Mouse (Mus musculus) heart, adult 11 months (tissue): Measurements from ENCODE around the gene Clec9a.

Experiments
- DNase-seq: peaks from one replicate; pipeline ENCODE4 v3.0.0; 2022

Clec9a gene

DNA sequence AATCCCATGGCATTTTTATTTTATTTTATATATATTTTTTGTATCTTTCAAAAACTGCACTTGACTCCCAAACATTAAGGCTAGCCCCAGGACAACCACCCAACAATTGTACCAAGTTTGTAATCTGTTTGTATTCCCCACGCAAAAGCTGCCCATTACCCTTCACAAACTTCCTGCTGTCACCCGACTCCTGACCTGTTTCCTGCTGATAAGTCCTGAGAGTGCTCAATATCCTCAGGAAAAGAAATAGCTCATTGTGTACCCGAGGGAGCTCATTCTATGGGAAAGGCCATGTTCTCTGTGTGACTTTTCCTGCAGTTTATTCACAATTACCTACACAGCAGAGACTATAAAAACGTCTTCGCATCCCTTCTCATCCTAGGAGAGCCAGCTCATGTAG is 17.1 kb downstream of the Clec9a start:
- DNase-seq, result peak; percentile 98

DNA sequence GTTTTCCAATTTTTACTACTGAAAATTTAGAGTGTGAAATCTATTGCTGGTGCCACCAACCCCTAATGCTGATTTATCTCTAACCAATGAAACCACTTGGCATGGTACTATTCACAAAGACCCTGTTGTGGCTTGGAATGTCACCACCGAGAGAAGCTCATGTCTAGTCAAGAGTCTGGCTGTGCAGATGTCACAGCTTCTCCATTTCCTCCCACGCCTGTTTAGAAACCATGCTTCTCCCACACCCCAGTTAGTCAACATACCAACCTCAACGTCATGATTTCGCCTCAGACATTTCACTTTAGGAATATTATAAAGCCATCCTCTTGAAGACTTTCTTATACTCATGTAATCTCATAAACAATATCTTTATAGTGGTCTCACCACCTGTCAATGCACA is 18.6 kb downstream of the Clec9a start:
- DNase-seq, result no peak

DNA sequence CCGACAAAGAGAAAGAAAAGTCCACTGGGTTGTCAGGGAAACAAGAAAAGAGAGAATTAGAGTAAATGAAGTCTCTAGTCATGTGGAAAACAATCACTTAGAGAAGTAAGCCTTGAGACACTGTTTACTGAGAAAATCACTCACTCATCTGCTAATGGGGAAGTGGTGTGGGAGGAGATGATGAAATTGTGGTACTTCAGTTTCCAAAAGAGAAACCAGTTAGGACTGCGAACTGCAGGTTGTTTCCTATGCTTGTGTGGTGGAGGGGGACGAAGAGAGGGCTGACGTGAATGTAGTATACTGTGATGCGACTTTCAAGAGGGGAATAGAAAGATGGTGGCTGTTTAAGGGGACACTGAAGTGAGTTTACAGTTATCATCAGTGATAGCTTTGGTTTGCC is 25.6 kb downstream of the Clec9a start:
- DNase-seq, result peak; percentile 92

DNA sequence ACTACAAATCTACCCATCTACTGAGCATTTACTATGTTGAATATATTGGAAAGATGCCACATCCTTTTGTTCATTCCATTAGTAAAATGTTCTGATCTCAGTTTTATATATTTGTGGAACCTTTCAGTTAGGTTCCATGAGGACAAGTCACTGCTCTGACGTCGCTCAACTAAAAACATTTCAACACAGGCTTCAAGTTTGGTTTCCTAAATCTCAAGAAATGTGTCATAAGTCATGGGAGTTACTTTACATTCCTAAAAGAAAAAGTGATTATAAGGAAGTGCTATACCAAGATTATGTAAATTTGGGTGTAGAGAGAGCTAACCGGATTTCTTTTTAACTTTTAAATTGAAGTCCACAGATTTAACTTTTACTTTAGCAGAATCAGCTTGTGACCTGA is 27.4 kb downstream of the Clec9a start:
- no peak for DNase-seq

DNA sequence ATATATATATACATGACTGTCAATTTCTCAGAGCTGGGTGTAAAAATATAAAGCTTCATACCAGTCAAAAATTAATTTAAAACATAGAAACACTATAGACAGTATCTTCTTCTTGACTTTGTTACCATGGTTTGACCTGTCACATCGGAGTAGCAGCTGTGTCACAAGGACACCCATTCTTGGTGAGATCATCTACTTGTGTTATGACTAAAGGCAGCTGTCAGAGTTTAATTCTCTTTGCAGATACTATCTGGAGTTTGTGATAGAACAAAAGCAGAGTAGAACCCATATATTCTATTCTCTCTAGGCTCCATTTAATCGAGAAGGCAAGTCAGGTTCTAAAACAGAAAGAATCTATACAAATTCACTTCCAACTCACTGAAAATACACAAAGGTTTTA is 29.4 kb downstream of the Clec9a start:
- no peak for DNase-seq

DNA sequence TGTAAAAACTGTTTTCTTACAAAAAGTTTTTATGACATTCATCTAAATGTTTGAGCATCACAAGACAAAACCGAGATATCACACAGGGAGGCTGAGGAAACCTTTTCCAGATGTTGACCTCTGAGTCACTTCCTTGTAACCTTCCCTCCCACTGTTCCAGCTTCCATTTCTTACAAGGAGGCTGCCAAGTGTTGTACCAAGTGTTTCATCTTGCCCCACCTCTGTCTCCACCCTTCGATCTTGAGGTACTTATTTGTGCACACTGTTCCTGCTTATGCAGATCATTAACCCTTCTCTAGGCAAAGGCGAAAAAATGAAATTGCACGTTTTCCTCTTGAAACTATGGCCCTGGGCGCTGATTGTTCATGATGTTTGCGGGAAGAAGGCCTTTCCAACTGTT is 41.1 kb downstream of the Clec9a start:
- DNase-seq, result peak; percentile 97

DNA sequence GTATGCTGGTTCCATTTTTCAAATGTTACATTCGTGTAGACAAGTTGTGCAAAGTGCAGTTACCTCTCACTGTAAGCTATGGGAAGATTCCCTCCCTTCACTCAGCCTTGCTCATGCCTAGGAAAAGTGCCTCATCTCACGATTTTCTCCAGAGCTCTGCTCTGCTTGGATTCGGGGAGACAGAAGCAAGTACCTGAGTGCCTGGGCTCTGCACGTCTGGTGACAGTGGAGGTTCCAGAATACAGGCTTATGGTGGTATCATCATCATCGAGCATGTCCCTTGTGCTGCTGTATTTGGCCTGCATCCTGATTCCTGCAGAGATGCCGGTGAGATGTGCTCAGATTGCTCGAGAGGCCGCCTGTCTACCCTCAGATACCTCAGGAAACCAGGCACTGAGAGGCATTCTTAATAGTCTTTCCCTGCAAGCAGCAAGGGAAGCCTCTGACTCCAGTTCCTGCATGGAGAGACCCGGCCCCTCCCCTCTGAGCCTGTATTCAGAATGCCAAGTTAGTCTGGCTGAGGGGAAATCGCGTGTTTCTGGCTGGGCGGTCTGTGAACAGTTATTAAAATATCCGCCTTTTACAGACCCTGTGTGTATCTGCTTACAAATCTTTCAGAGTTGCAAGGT is 42.9 kb downstream of the Clec9a start, which contains the start of gene Clec1a:
Gene Clec1a, minus strand, starts transcription at position 590 of the 629 bp plus-strand sequence.
- DNase-seq, result peak; percentile 97

DNA sequence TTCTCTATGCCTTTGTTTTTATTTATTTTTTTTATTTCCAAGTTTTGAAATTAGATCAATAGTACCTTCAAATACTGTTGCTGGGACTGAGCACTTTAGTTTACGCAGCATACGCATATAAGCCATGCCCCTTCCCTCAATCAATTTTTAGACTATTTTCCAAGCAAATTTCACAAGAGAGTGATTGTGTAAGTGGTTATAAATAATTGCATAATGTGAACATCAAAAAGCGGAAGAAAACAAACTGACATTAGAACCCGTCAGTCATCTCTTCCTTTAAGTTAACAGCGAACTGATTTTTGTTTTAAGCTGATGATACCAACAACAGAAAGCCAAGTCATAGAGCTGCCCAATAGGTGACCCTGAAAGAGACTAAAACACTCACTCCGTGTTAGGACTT is 62.7 kb downstream of the Clec9a start:
- DNase-seq, result no peak

DNA sequence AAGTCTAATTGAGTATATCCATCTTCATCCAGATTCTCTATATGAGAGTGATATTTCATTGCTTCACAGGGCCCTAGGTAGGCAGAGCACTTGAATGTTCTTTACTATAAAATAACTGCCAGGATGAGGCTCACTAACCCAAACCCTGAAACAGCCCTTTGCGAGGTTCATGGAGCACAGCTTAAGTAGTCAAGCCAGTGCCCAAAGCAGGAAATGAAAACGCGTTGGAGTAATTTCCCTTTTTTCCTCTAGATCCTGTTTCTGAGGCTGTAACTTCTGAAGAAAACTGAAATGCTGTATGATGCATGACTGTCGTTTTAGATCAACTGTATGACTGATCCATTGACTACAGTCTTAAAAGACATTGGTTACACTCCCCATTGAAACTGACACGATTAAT is 64.0 kb downstream of the Clec9a start:
- DNase-seq, result no peak
